Mouse (Mus musculus) spleen, postnatal 4 days (tissue): ENCODE results near the gene Thpo.

Experiments
- DNase-seq, 2 experiments: peaks; one replicate each; pipeline ENCODE4 v3.0.0; 2022; ENCODE audit warnings: low spot score in 2 of 2

Thpo gene

DNA sequence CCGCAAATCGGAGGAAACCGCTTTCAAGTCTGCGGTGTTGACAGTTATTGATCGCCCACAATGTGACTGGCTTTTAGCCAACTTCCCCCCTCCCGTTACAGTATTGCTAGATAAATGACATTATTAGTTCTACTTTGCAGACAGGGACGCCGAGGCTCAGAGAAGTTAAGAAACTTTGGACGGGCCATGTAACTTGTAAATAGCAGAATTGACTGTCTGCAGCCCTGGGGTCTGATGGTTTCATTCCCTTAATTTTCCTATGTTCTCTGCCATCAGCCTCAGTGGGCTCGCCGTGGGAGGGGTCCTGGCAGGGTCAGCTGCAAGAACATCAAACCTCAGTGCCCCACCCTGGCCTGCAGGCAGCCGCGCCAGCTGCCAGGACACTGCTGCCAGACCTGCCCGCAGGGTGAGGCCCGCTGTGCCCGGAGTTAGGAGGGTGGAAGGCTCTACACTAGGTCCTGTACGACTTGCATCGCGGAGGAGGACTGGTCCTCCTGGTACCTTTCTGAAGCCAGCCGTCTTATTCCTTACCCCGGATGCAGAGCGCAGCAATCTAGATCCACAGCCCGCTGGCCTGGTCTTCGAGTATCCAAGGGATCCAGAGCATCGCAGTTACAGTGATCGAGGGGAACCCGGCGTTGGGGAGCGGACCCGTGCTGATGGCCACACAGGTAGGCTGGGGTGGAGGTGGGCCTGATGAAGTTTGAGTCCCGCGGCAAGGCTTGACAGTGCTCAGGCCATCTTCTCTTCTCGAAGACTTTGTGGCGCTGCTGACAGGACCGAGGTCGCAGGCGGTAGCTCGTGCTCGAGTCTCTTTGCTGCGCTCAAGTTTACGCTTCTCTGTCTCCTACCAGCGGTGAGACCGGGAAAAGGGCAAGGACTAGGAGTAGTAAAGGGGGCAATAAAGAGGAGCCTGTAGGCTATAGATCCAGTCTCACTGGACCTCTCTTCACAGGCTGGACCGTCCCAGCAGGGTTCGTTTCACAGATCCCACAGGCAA lies at the start of gene Thpo:
Gene Thpo (minus strand): TSS at position 781 of the 1,000 bp plus-strand sequence.
- DNase-seq: no peak

DNA sequence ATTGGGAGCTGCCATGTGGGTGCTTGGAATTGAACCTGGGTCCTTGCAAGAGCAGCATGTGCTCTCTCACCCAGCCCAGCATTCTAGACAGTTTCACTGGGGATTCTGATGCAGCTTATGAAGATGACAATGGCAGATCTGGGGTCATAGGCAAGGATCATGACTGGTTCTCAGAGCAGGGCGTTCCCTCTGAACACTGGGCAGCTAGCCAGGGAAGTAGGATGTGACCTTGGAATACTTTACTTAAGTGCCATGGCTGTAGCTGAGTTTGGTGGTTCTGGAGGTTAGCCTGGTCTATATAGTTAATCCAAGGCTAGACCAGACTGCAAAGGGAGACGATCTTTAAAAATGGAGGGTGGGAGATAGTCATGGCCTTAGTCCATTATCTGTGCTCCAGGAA lies 49.6 kb upstream of the Thpo start:
- DNase-seq: no peak

DNA sequence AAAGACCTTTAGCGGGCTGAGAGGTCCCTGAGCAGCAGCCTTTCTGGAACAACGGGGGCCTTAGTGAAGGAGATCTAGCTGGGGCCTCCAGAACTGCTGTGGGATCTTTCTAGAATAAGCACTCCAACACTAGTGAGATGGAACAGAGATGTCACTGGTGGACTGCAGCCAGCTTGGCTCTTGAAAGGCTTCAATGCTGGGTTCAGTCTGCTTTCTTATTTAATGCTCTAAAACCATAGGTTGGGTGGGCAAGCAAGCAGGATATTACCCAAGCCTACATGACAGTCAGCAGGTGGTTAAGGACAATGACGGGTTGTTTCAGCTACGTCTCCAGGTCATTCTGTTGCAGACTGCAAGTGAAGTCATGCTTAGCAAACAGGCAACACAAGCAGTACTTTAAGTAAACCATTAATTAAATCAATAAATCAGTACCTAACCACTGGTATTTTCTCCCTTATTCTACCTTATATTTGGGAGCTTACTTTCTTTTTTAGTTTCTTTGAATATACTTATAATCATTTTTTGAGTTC lies 46.9 kb upstream of the Thpo start:
- DNase-seq: no peak

DNA sequence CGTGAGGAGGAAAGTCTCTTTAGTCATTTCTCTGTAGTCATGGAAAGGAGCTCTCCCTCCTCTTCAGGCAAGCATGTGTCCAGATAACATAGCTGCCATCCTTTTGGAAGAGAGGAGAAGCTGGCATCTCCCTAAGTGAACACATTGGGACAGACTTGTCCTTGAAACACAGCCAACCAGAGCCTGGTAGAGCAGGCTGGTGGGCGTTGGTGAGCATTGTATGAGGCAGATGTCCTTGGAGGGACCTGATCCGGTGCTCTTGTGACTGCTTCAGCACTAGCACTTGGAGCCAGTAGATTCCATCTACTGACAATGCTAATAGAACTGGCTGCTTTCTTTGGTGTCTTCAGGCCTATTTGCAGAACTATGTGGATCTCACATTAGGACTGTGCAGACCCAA lies 45.5 kb upstream of the Thpo start:
- no peak for DNase-seq

DNA sequence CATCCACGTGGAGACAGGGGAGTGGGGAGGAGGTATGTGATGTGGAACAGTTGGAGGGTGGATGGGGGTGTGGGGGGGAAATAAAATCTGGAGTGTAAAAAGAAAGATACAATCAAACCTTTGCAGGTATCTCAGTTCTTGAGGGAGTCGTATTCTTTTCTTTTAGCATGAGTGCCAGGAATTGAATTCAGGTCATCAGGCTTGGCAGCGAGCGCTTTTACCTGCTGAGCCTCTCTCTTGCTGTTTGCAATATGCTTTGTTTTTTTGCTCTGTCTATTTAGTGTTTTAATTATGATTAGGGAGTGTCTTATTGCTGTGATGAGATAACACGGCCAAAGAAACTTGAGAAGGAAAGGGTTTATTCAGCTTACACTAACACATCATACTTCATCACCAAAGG lies 40.7 kb upstream of the Thpo start:
- DNase-seq: no peak

DNA sequence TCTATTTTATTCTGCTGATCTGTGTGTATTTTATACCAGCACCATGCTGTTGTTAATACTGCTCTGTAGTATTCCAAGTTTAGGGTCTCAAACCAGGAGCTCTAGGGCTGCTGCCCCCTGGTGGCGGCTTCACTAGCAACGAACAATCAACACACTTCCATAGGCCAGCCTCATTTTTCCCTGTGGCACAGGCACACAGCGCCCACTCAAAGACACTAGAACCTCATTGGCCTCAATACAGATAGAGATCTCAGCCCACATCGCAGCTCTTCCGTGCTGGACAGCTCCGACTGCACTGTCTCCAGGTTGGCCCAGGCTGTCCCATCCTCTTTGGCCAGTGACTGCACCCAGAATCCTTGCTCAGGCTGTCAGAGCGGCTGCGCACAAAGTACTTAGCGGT lies 30.9 kb upstream of the Thpo start:
- DNase-seq: peak; percentile 24 to 76

DNA sequence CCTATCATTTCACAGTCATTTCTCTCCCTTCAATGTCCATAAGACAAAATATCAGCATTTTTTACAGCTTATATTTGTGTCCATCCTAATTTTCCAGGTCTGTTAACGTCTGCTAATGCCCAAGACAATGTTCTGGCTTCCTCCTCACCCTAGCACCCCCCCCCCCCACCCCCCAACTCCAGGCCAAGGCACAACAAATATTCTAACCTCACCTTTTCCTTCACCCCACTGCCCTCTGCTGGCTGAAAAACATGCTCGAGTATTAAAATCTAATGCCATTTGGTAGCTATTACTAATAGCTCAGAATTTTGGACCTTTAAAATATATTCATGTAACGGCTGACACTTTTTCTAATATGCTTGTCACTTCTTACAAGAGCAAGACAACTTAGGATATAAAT lies 27.4 kb upstream of the Thpo start:
- peak in 1 of 2 experiments; percentile 23 for DNase-seq

DNA sequence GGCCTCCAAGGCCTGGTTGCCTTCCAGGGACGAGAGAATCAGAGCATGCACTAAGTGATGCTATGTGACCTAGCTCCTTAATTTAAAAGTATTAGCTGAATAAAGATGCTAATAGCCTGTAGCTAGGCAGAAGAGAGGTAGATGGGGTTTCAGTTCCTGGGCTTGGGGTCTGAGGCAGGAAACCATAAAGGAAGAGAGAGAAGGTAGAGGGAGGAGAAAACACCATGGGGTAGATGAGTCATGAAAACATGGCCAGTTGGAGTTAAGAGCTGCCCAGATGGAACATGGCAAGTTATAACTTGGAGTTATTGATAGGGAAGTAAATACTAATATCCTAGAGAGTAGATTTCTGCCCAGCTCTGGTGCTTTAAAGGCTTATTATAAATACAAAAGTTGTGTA lies 23.1 kb upstream of the Thpo start:
- no peak for DNase-seq

DNA sequence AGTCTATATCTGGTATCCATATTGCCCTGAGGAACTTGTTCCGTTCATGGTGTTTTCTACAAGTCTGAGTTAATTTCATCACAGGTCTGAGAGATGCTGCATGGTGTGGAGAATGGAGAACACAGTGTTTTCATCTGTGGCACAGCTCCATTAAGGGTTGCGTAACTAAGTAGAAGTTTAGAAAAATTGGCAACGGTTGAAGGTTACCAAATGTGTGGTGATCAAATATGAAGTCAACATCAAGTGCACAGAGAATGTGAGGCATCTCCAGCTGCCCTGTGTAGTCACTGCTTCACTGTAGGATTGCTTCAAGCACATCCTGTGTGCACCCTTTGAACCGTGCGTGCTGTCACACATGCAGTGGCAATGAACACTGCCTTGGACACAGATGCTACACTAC lies 21.7 kb upstream of the Thpo start:
- DNase-seq: no peak

DNA sequence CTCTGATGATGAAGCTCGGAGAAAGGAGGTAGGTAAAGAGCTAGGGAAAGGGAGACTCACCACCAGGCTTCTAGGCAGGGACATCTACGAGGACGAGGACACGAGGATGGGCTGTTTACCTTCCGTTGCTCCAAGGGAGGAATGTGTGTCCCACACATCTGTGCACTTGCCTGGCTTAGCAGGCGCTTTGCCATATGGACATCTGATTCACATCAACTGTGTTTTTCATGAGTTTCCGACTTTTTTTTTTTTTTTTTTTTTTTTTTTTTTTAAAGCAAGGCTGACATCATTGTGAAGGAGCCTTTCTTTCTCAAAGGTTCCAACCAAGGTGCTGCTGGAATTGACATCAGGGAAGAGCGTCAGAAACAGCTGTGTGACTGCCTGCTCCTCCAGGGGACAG lies 16.2 kb upstream of the Thpo start:
- DNase-seq: no peak

DNA sequence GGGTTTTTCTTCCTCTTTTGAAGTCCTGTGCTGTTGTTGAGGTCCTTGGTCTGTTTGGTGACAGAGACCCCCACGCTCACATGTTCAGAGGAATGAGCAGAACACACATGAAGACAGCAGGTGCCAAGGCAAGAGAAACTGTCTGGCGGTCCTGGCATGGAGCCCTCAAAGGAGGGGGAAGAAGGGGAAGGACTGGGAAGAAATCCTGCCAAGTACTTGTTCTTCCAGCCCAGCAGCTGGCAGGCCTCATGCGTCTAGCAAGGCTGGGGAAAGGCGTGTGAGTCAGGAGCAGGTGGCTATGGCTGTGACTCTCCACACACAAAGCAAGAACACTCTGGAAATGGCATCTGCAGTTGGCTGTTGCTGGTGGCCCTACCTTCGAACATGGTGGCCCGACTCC lies 12.3 kb upstream of the Thpo start:
- DNase-seq: no peak

DNA sequence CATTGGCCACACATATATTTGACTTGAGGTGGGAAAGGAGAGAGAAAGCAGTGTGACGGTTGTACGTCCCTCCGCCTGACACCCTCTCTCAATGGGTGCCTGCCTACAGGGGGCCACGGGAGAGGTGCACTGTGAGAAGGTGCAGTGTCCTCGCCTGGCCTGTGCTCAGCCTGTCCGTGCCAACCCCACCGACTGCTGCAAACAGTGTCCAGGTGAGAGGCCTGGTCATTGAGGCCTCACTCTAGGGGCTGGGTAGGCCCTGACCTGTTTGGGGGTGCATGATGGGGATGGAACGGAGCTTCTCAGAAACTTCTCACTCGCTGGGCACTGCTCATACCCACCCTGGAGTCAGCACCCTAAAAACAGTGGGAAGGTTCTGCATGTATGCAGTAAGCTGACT lies 5.5 kb upstream of the Thpo start:
- no peak for DNase-seq

DNA sequence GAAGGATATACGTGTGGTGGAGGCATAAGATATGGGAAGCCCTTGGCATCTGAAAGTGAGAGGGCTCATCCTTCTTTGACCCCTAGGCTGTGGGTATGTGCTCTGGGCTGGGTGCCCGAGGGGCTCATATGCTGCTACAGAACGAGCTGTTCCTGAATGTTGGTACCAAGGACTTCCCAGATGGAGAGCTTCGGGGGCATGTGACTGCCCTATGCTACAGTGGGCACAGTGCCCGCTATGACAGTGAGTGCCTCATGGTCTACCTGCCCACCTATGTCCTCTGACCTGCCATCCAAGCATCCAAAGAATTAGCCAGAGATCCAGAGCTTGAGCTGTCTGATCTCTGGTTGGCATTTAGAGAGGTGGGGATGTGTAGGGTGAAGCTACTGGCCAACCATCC lies 2.5 kb upstream of the Thpo start:
- DNase-seq: no peak

DNA sequence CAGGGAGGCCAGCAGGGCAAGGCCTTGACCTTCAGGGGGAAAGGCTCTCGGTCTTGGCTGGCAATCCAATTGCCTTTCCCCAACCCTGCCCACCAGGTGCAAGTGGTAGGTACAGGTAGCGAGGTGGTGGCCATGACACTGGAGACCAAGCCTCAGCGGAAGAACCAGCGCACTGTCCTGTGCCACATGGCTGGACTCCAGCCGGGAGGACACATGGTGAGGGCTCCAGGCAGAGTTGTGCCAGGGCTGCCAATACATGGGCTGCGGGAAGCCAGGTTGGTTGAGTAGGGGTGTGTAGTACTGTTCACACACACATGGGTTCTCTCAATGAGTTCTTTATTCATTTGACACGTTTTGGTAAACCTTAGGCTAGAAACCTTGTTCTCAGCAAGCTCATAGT lies 1.9 kb upstream of the Thpo start:
- no peak for DNase-seq

DNA sequence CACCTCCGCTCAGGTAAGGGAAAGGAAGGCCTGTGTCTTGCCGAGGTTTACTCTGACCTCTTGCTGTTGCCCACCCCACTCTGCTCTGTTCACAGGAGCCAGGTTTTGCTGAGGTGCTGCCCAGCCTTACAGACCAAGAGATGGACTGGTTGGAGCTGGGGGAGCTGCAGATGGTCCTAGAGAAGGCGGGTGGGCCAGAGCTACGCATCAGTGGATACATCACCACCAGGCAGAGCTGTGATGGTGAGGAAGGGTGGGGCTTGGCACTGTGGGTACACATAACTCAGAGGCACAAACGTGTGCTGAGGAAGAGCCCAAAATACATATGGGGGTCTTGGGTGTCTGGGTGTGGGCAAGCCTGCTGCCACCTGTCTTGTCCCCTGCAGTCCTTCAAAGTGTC lies 1.3 kb upstream of the Thpo start:
- no peak for DNase-seq

DNA sequence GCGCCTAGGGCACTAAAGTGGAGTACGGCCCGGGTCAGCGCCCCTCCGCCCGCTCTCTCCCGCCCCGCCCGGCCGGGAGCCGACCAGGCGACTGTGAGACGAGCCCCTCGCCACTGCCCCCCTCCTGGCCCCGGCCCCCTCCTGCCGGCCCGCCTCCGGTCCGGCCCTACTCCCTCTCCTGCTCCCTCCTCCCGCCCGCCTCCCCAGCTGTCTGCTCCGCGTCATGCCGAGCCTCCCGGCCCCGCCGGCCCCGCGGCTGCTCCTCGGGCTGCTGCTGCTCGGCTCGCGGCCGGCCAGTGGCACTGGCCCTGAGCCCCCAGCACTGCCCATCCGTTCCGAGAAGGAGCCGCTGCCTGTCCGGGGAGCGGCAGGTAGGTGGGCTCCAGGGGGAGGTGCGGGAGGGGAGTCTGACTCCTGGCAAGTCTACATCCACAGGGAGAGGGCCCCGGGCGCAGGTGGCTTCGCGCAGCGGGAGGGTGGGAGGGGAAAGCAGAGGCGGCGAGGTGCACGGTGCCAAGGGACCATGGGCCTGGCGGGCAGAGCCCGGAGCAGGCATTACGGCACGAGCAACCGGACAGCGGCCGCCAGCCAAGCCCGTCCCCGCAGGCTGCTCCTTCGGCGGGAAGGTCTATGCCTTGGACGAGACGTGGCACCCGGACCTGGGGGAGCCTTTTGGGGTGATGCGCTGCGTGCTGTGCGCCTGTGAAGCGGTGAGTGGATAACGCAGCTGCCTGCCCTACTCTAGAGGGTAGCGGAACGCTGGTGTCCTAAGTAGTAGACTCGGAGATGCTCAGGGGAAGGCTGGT lies 1.2 kb downstream of the Thpo start, which contains the start of gene Chrd:
Gene Chrd (plus strand): TSS at position 203 of the 806 bp plus-strand sequence.
- DNase-seq: no peak

DNA sequence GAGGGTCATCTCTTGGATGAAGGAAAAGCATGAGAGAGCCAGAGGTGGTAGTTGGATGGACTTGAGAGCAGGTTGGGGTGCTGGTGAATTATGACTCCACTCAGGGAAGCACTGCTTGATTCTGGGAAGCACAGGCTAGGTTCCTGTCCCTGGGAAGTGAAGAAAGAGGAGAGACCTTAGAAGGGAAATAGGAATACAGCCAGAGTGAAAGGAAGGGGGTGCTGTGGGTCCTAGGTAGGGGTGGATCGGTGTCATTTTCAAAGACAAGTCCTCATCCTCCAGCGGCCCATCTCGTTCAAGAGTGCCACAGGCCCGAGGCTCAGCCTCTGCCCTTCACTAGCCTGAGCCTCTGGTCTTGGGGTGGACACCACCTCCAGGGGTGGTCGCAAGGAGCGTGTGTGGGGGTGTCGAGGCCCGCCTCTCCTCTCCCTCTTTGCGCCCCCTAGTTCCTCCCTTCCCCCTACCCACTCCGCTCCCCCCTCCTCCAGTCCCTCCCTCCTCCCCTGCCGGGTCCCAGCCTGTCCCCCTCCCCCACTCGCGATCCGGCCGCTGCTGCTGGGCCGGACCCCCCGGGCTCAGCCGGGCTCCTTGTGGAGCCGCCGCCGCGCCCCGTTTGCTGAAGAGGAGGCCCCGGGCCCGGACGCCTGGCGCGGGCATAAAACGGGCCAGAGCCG lies 1.9 kb downstream of the Thpo start:
- DNase-seq: no peak

DNA sequence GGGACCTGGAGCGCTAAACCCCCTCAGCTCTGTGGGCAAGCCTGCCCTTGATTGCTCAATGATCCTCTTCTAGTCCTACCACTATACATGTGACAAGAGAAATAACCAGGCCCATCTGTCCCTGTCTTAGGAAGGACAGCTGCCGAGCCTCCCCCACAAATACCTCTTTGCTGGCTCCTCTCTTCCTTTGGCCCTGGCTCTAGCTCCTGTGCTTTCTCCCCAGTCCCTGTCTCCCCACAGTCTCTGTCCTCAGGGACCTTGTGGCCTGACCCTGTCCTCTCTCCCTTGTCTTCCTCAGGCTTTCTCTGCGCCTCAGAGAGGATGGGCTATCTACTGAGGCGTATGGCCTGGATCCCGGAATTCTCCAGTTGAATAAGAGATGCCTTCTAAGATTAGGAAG lies 2.6 kb downstream of the Thpo start:
- DNase-seq: no peak

DNA sequence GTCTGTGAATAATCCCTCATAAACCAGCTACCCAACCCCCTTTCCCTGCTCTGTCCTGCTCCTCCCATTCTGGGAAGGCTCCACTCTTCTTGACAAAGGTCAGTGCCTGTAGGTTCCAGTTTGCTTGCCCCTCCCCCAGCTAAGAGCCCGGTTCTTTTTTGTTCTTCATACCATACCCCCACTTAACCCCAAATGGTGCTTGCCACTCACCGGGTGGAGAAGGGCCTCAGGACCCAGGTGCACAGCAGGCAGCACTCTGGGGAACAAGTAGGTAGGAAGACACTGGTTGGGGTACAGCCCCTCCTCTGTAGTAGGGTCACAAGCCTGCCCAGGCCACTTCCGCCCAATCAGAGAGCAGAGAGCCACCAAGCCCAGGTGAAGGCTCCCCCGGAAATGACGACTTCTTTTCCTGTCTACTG lies 4.0 kb downstream of the Thpo start:
- no peak for DNase-seq

DNA sequence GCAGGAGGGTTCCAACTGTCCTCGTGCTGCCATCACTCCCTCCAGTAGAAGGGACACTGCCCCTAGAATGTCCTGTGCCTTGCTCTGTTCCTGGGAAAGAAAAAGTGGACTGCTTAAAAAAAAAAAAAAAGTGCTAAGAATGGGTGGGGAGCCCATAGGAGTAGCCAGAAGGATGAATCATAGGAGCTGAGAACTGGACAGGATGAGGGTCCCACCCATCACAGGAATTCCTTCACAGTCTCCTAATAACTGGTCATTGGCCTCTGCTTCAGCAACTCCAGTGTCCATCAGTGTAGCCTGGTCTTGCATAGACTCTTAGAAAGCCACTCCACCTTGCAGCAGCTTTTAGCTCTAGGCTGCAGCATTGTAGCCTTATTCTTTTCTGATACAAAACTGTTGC lies 7.9 kb downstream of the Thpo start:
- DNase-seq: no peak

DNA sequence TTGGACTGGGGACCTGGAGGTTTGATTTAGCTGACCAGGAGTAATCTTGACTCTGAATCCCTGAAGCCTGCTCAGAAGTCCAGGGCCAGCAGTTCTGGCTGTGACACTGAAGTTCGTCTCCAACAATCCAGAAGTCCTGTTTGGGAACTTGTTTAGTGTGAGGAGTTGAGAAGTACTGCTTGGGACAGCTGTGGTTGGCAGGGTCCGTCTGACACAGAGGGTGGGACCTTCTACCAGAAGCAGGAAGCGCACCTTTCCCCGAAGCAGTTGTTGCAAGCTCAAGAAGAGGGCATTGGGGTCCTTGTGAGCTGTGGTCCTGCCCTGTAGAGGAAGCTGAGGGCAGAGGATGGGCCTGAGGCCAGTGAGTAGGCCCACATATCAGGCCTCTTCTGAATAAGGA lies 8.6 kb downstream of the Thpo start:
- no peak for DNase-seq

DNA sequence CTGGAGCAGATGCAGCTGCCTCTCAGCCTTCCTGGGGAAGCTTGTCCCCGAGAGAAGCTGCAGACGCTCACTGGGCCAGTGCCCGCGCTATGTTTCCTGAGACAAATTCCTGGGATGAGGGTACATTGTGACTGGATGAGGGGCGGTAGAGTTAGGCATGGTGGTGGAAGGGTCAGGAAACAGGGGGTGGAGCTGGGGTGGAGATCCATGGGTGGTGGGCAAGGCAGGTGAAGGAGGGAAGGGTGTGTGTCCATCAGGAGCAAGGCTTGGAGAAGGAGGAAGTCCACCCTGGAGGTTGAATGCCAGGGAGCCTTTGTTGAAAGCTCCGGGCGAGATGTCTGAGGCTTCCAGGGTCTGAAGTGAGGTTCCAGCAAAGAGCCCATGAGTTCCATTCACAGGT lies 9.0 kb downstream of the Thpo start:
- DNase-seq: no peak
